ENCODE assay signal across 21 mouse cellular contexts in genomic region chr3:97595066-97595465, GRCm38 (mm10). TPM values are rescaled to one million over a fixed set of nuclear protein-coding genes. Genes with fewer than 3 reads are reported as not detected.
DNase-seq lines count a peak whose midpoint lies in the region; ATAC-seq and TF ChIP-seq lines count a peak whose summit lies in the region.
"Had no signal": no experiment of that assay in that cellular context is flagged by ENCODE, and none has a peak within 500 bp of the region (broad histone marks: within the 10 kb centered on the region; RNA-seq: fewer than 3 reads in every experiment).

No protein-coding gene starts in this region.

- WGBS in lung, embryonic 14.5 days = 50% methylated on average over 6 of the region's 6 CpGs
- 49% methylated on average over 6 of the region's 6 CpGs for WGBS in lung, embryonic 16.5 days

- peak; percentile 44 for DNase-seq in lung, embryonic 14.5 days
- DNase-seq in lung, postnatal 4 days = no peak
- DNase-seq in lung, adult 18-20 months = no peak
- DNase-seq: adrenal gland, adult 2 months; adrenal gland, postnatal 10 days; adrenal gland, postnatal 25 days; cerebellum, adult 11 months; cerebellum, adult 18-20 months; cerebellum, adult 8-10 months; cerebellum, adult 9-11 months; cerebellum, postnatal 14 days; cerebellum, postnatal 36 days; embryo, embryonic 11 days had no signal

- no peaks in the 10 kb centered on the region for H3K9me3 ChIP-seq in lung, embryonic 14.5 days (ENCODE audit: low read depth, low read length)
- no peaks in the 10 kb centered on the region for H3K9me3 ChIP-seq in lung, embryonic 16.5 days (ENCODE audit: control insufficient read depth, low read length)
- H3K9me3 ChIP-seq: embryonic facial prominence, embryonic 13.5 days; embryonic facial prominence, embryonic 15.5 days; forebrain, embryonic 10.5 days; forebrain, embryonic 12.5 days had no signal

- no peaks in the 10 kb centered on the region for H3K36me3 ChIP-seq in lung, embryonic 14.5 days (ENCODE audit: insufficient read depth)
- peaks cover 3% of the 10 kb centered on the region for H3K36me3 ChIP-seq in lung, embryonic 16.5 days (ENCODE audit: control insufficient read depth, insufficient read depth, low read length)

- H3K4me2 ChIP-seq in lung, embryonic 14.5 days = no peak overlapping the region
- H3K4me2 ChIP-seq in lung, embryonic 16.5 days (ENCODE audit: low read depth, low read length) = no peak overlapping the region
- H3K4me2 ChIP-seq: embryonic facial prominence, embryonic 13.5 days; embryonic facial prominence, embryonic 15.5 days; forebrain, embryonic 12.5 days had no signal

- TF ChIP-seq CTCF in lung, embryonic 14.5 days (IDR thresholded peaks at IDR 0.05; ENCODE audit: low read depth) = no peak

- H3K27me3 ChIP-seq in lung, embryonic 14.5 days (ENCODE audit: insufficient read depth, low read length) = no peaks in the 10 kb centered on the region
- no peaks in the 10 kb centered on the region for H3K27me3 ChIP-seq in lung, embryonic 16.5 days (ENCODE audit: control insufficient read depth, insufficient read depth, low read depth, low read length)
- H3K27me3 ChIP-seq: embryonic facial prominence, embryonic 13.5 days; embryonic facial prominence, embryonic 15.5 days; forebrain, embryonic 12.5 days had no signal

- no peak overlapping the region for H3K4me3 ChIP-seq in lung, embryonic 14.5 days (ENCODE audit: low read depth, low read length)
- H3K4me3 ChIP-seq in lung, embryonic 16.5 days (ENCODE audit: low read length) = no peak overlapping the region
- H3K4me3 ChIP-seq: embryonic facial prominence, embryonic 13.5 days; embryonic facial prominence, embryonic 15.5 days; erythroblast, embryonic 14.5 days; forebrain, embryonic 10.5 days; forebrain, embryonic 12.5 days had no signal

- H3K27ac ChIP-seq in lung, embryonic 14.5 days (ENCODE audit: low read depth) = 0 out of 2 replicates have a peak overlapping the region, but pooled peaks have one; percentile 27
- peak overlapping the region; percentile 50; the same call in 1 of the 2 replicates for H3K27ac ChIP-seq in lung, embryonic 16.5 days (ENCODE audit: low read length)
- H3K27ac ChIP-seq: embryonic facial prominence, embryonic 13.5 days; embryonic facial prominence, embryonic 15.5 days; forebrain, embryonic 10.5 days; forebrain, embryonic 12.5 days had no signal

- peak; percentile 60; the same call in 1 of the 2 replicates for ATAC-seq in lung, embryonic 14.5 days (ENCODE audit: insufficient read depth)
- peak; percentile 79 for ATAC-seq in lung, embryonic 16.5 days (ENCODE audit: low read depth)
- ATAC-seq: forebrain, embryonic 14.5 days; forebrain, embryonic 16.5 days had no signal

- H3K4me1 ChIP-seq in lung, embryonic 14.5 days (ENCODE audit: insufficient read depth) = no peaks in the 10 kb centered on the region
- H3K4me1 ChIP-seq in lung, embryonic 16.5 days (replicated peaks; ENCODE audit: control insufficient read depth, insufficient read depth, low read length) = peaks cover 3% of the 10 kb centered on the region; the same call in 1 of the 2 replicates
- H3K4me1 ChIP-seq: embryonic facial prominence, embryonic 13.5 days; embryonic facial prominence, embryonic 15.5 days; forebrain, embryonic 10.5 days; forebrain, embryonic 12.5 days had no signal

- no peak overlapping the region for H3K9ac ChIP-seq in lung, embryonic 14.5 days
- H3K9ac ChIP-seq in lung, embryonic 16.5 days (ENCODE audit: low read length) = no peak overlapping the region
- H3K9ac ChIP-seq: embryonic facial prominence, embryonic 13.5 days; embryonic facial prominence, embryonic 15.5 days; forebrain, embryonic 12.5 days had no signal

RNA-seq across cellular contexts. Expression of gene Chd1l, which starts 14.9 kb away (rescaled TPM):
- polyA plus RNA-seq in lung, embryonic 14.5 days (2014; fragmentation: Nextera tagmentation; extraction: Ambion mirVana) = 16.5 and 16.6 TPM in 2 replicates
- 16.5 and 17.9 TPM in 2 replicates for polyA plus RNA-seq in lung, embryonic 16.5 days (2015; fragmentation: Nextera tagmentation; extraction: Ambion mirVana)

RNA-seq across cellular contexts. Expression of gene Fmo5, which starts 33.5 kb away (rescaled TPM):
- polyA plus RNA-seq in lung, embryonic 14.5 days (2014; fragmentation: Nextera tagmentation; extraction: Ambion mirVana) = 1.2 and 1.4 TPM in 2 replicates
- polyA plus RNA-seq in lung, embryonic 16.5 days (2015; fragmentation: Nextera tagmentation; extraction: Ambion mirVana) = 3.9 and 5.3 TPM in 2 replicates
